Mouse (Mus musculus) CH12.LX (cell line): ENCODE results near the gene Zbtb17. TPM values are rescaled to one million over a fixed set of nuclear protein-coding genes. Genes with fewer than 3 reads are reported as not detected.

Source experiments
- DNase-seq: peaks from one replicate; pipeline ENCODE4 v3.0.0-alpha.2; 2013; ENCODE audit errors: extremely low read depth
- H3K27ac ChIP-seq: 2 replicates; pipeline ENCODE4 v1.5.1; 2012; ENCODE audit warnings: low read depth, mild to moderate bottlenecking, control low read depth, moderate library complexity; ENCODE audit not compliant: insufficient read depth
- H3K27me3 ChIP-seq: replicated peaks from 2 replicates; pipeline ENCODE3; 2012; ENCODE audit warnings: inconsistent platforms
- H3K36me3 ChIP-seq, 2 experiments: replicated peaks in 1 of 2; 2 replicates each; pipeline versions ENCODE3 to v1.6.1; 2012; ENCODE audit warnings: inconsistent platforms in 1 of 2, low read length in 1 of 2, mild to moderate bottlenecking in 1 of 2, mixed read lengths in 1 of 2, moderate library complexity in 1 of 2; ENCODE audit not compliant: control insufficient read depth in 1 of 2, insufficient read depth in 1 of 2
- H3K4me1 ChIP-seq, 2 experiments: 2 replicates each; pipeline ENCODE4 v1.6.1; 2012; ENCODE audit warnings: inconsistent platforms in 1 of 2, moderate library complexity in 1 of 2; ENCODE audit not compliant: insufficient read depth in 2 of 2, control insufficient read depth in 1 of 2
- H3K4me2 ChIP-seq: 2 replicates; pipeline ENCODE4 v1.6.1; 2012; ENCODE audit warnings: low read depth, mild to moderate bottlenecking, control low read depth; ENCODE audit not compliant: poor library complexity, insufficient read depth, severe bottlenecking
- H3K4me3 ChIP-seq, 3 experiments: fragments of 150-350 bp in 1 of 3; sonication (generic) in 1 of 3; replicated peaks in 1 of 3; 2 replicates each; pipeline versions ENCODE3 to v1.5.1; 2011 to 2012; ENCODE audit warnings: low read depth in 2 of 3, low read length in 2 of 3, mild to moderate bottlenecking in 2 of 3, moderate library complexity in 2 of 3, control low read depth in 1 of 3, improper control_type of control experiment in 1 of 3, inconsistent platforms in 1 of 3, mixed read lengths in 1 of 3; ENCODE audit not compliant: poor library complexity in 1 of 3
- H3K79me2 ChIP-seq: replicated peaks from 2 replicates; pipeline ENCODE4 v1.6.1; 2012; ENCODE audit warnings: mild to moderate bottlenecking, moderate library complexity; ENCODE audit not compliant: control insufficient read depth, poor library complexity, insufficient read depth, severe bottlenecking; ENCODE audit errors: extremely low read depth
- H3K9ac ChIP-seq: 2 replicates; pipeline ENCODE4 v1.6.1; 2012; ENCODE audit warnings: low read depth, mild to moderate bottlenecking, control low read depth, moderate library complexity; ENCODE audit not compliant: insufficient read depth
- H3K9me3 ChIP-seq: replicated peaks from 2 replicates; pipeline ENCODE3; 2012; ENCODE audit warnings: low read length, inconsistent platforms, mixed read lengths
- CHD1 ChIP-seq: IDR thresholded peaks from 2 replicates; pipeline ENCODE4 v1.6.1; 2012; ENCODE audit warnings: low read depth, low read length, improper control_type of control experiment, inconsistent platforms
- CHD2 ChIP-seq: IDR thresholded peaks from 2 replicates; pipeline ENCODE4 v1.6.1; 2011; ENCODE audit warnings: low read length, improper control_type of control experiment
- CTCF ChIP-seq, 2 experiments: IDR thresholded peaks in 1 of 2; conservative IDR thresholded peaks in 1 of 2; 2 replicates each; pipeline ENCODE4 v1.5.1; 2011 to 2012; ENCODE audit warnings: low read depth in 2 of 2, low read length in 2 of 2, improper control_type of control experiment in 1 of 2, inconsistent platforms in 1 of 2, mild to moderate bottlenecking in 1 of 2, moderate library complexity in 1 of 2
- E2F4 ChIP-seq: IDR thresholded peaks from 2 replicates; pipeline ENCODE4 v1.6.1; 2011; ENCODE audit warnings: low read depth, low read length, improper control_type of control experiment; ENCODE audit not compliant: insufficient replicate concordance
- ELF1 ChIP-seq: IDR thresholded peaks from 2 replicates; pipeline ENCODE4 v1.6.1; 2014; ENCODE audit warnings: low read depth, mild to moderate bottlenecking, inconsistent platforms, low read length, improper control_type of control experiment
- GABPA ChIP-seq: IDR thresholded peaks from 2 replicates; pipeline ENCODE4 v1.6.1; 2012; ENCODE audit warnings: low read depth, low read length, improper control_type of control experiment, inconsistent platforms; ENCODE audit not compliant: insufficient replicate concordance
- MAFK ChIP-seq: IDR thresholded peaks from 2 replicates; pipeline ENCODE4 v1.6.1; 2011; ENCODE audit warnings: low read length, improper control_type of control experiment; ENCODE audit not compliant: insufficient replicate concordance
- MAZ ChIP-seq: IDR thresholded peaks from 2 replicates; pipeline ENCODE4 v1.6.1; 2012; ENCODE audit warnings: low read depth, mild to moderate bottlenecking, inconsistent platforms, low read length, improper control_type of control experiment, moderate library complexity
- NELFE ChIP-seq: IDR thresholded peaks from 2 replicates; pipeline ENCODE4 v1.6.1; 2011; ENCODE audit warnings: low read depth, low read length, improper control_type of control experiment
- NRF1 ChIP-seq: IDR thresholded peaks from 2 replicates; pipeline ENCODE4 v1.6.1; 2014; ENCODE audit warnings: low read depth, mild to moderate bottlenecking, inconsistent platforms, low read length, improper control_type of control experiment, moderate library complexity
- PAX5 ChIP-seq: IDR thresholded peaks from 2 replicates; pipeline ENCODE4 v1.6.1; 2012; ENCODE audit warnings: low read length, inconsistent platforms, mixed read lengths
- POLR2A ChIP-seq: IDR thresholded peaks from 2 replicates; pipeline ENCODE4 v1.6.1; 2011; ENCODE audit warnings: low read depth, mild to moderate bottlenecking, improper control_type of control experiment, low read length
- POLR2AphosphoS2 ChIP-seq: IDR thresholded peaks from 2 replicates; pipeline ENCODE4 v1.6.1; 2011; ENCODE audit warnings: low read depth, low read length, improper control_type of control experiment
- SIN3A ChIP-seq: IDR thresholded peaks from 2 replicates; pipeline ENCODE4 v1.6.1; 2012; ENCODE audit warnings: low read length, improper control_type of control experiment, inconsistent platforms
- TBP ChIP-seq: conservative IDR thresholded peaks from 2 replicates; pipeline ENCODE4 v1.6.1; 2011; ENCODE audit warnings: low read depth, low read length, improper control_type of control experiment
- UBTF ChIP-seq: IDR thresholded peaks from 2 replicates; pipeline ENCODE4 v1.6.1; 2012; ENCODE audit warnings: low read depth, mild to moderate bottlenecking, inconsistent platforms, low read length, improper control_type of control experiment, moderate library complexity
- USF1 ChIP-seq: IDR thresholded peaks from 2 replicates; pipeline ENCODE4 v1.6.1; 2014; ENCODE audit warnings: low read depth, mild to moderate bottlenecking, inconsistent platforms, low read length, improper control_type of control experiment
- dilution Hi-C: fragments of 300-500 bp; cut with MboI; formaldehyde crosslinking; loops from 2 replicates; pipeline ENCODE4 v1.14.3; 2020; ENCODE audit warnings: low sequenced_read_pairs; ENCODE audit not compliant: extremely low pct_unique_long_range_greater_than_20kb, extremely low pct_ligation_motif_present
- in situ Hi-C: fragments of 300-500 bp; cut with MboI; formaldehyde crosslinking; loops from 3 replicates; pipeline ENCODE4 v1.14.3; 2019; ENCODE audit warnings: low sequenced_read_pairs, low pct_ligation_motif_present, low pct_unique_long_range_greater_than_20kb, mixed read lengths
- polyA plus RNA-seq: library from polyadenylated mRNA; unstranded; fragments of >175 nt; gene quantifications from 2 replicates; pipeline ENCODE4 v1.2.1, GENCODE M21; 2012; ENCODE audit warnings: low read depth; ENCODE audit not compliant: insufficient read length
- total RNA-seq, 2 experiments: library from RNA; depleted of rRNA; stranded (reverse); fragments of 300-350 nt in 1 of 2; fragments of >200 nt in 1 of 2; gene quantifications; 2 replicates each; pipeline ENCODE4 v1.2.3; 2012 to 2014

The Zbtb17 gene
- total and polyA plus RNA-seq, 3 experiments, result 21.4 to 51.2 (median 47.6) TPM

- Histone ChIP-seq H3K9me3 (no peaks in the 10 kb centered on the region), H3K79me2 (no peaks in the 10 kb centered on the region), H3K27me3 (no peaks in the 10 kb centered on the region), H3K36me3 (peaks cover 87 to 98% of the 10 kb centered on the region in 2 experiments), H3K4me3 (no peak overlapping the region), H3K4me1 (no peaks in the 10 kb centered on the region), H3K27ac (no peak overlapping the region), H3K4me2 (no peak overlapping the region), H3K9ac (no peak overlapping the region)
- dilution Hi-C loops (no loop called here), in situ Hi-C loops (no loop called here)
- no peak for DNase-seq
- TF ChIP-seq PAX5 (no peak), TBP (no peak)
Observed at GRCm38 (mm10) chr4:141464722-141465121, 20.3 kb downstream of the Zbtb17 start.

GRCm38 (mm10) chr4:141465512-141466288 is 21.2 kb downstream of the Zbtb17 start:
- Histone ChIP-seq H3K36me3 (peaks cover 88 to 98% of the 10 kb centered on the region in 2 experiments), H3K27ac (no peak overlapping the region), H3K9ac (no peak overlapping the region), H3K4me2 (no peak overlapping the region), H3K4me3 (no peak overlapping the region), H3K9me3 (no peaks in the 10 kb centered on the region), H3K4me1 (no peaks in the 10 kb centered on the region), H3K79me2 (no peaks in the 10 kb centered on the region), H3K27me3 (no peaks in the 10 kb centered on the region)
- dilution Hi-C loops (no loop called here), in situ Hi-C loops (no loop called here)
- no peak for DNase-seq
- TF ChIP-seq E2F4, result no peak
- TF ChIP-seq SIN3A, result no peak
- no peak for TF ChIP-seq UBTF
- TF ChIP-seq MAZ, result no peak

DNA sequence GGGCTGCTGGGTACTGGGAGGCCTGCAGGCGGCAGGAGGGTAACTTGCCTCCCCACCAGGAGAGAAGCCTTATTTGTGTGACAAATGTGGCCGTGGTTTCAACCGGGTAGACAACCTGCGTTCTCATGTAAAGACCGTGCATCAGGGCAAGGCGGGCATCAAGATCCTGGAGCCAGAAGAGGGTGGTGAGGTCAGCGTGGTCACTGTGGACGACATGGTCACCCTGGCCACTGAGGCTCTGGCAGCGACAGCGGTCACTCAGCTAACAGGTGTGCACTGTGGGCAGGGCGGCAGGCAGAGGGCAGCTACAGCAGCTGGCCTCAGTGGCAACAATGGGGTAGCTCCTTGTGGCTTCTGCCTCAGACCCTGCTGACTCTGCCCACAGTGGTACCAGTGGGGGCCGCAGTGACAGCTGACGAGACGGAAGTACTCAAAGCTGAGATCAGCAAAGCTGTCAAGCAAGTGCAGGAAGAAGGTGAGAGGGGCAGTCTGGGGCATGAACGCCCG is 21.9 kb downstream of the Zbtb17 start:
- no peak overlapping the region for H3K4me3 ChIP-seq
- dilution Hi-C loops, result no loop called here

More for the DNA sequence above, 21.9 kb downstream of the Zbtb17 start:
- in situ Hi-C loops, result no loop called here
- H3K36me3 ChIP-seq, result peaks cover 90 to 97% of the 10 kb centered on the region in 2 experiments
- H3K4me1 ChIP-seq, result no peaks in the 10 kb centered on the region
- no peak for TF ChIP-seq CTCF (conservative IDR thresholded peaks at IDR 0.05 in 1 of 2, IDR thresholded peaks at IDR 0.05 in 1 of 2; ENCODE audit: low read depth in 2 of 2, low read length in 2 of 2)
- TF ChIP-seq GABPA, result no peak
- TF ChIP-seq NRF1, result no peak
- no peak for TF ChIP-seq MAZ
- TF ChIP-seq UBTF, result no peak
- TF ChIP-seq POLR2AphosphoS2, result no peak
- no peak for TF ChIP-seq E2F4
- TF ChIP-seq USF1, result no peak
- TF ChIP-seq CHD1, result no peak
- no peak for TF ChIP-seq ELF1
- no peak for TF ChIP-seq CHD2
- TF ChIP-seq NELFE, result no peak
- no peak for TF ChIP-seq MAFK
- no peak for TF ChIP-seq POLR2A
- H3K27ac ChIP-seq, result no peak overlapping the region
- H3K4me2 ChIP-seq, result no peak overlapping the region
- H3K27me3 ChIP-seq, result no peaks in the 10 kb centered on the region
- no peak overlapping the region for H3K9ac ChIP-seq
- no peak for DNase-seq
- H3K9me3 ChIP-seq, result peaks cover 2% of the 10 kb centered on the region
- no peaks in the 10 kb centered on the region for H3K79me2 ChIP-seq
